Mouse (Mus musculus) embryo, embryonic 11 days (tissue): ENCODE measurements around the gene Sh3kbp1.

Source experiments
- DNase-seq: peaks from one replicate; pipeline ENCODE4 v3.0.0-alpha.2; 2015

Gene Sh3kbp1

DNA sequence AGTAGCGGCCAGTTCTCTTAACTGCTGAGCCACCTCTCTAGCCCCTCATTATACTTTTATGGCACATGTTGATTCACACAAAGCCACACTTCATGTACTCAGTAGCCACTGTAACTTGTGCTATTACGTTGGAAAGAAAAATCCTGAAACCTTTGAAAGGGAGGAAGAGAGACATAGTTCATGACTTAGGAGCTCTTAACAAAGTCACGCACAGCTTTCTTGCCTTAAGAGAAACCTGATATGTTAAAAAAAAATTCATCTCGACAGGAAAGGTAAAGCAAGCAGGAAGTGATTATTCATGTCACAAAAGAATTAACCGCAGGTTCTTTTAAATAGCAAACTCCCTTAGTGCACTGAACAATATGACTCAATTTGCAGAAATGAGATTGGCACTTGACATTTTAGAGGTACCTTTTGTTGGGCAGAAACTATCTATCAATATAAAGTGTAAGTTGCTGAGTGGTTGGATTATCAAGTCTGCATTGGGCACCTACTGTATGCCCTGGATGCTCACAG is 51.3 kb downstream of the Sh3kbp1 start:
- no peak for DNase-seq

DNA sequence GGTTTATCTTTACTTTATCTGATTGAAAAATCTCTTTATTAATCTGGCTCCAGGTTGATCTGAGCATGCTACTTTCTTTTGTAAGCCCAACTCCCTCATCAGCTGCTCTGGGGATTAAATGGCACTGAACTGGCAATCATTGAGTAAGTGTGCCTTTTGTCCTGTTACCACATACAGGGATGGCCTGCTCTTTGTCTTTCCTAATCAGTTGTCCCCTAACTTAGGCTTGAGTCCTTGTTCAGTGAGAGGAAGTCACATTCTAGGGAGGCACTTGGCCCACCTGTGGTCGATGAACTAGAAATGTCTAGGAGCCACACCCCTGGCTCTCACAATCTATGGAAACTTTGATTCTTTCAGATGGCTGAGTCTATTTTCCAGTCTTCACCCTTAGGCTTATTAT is 58.4 kb downstream of the Sh3kbp1 start:
- no peak for DNase-seq

DNA sequence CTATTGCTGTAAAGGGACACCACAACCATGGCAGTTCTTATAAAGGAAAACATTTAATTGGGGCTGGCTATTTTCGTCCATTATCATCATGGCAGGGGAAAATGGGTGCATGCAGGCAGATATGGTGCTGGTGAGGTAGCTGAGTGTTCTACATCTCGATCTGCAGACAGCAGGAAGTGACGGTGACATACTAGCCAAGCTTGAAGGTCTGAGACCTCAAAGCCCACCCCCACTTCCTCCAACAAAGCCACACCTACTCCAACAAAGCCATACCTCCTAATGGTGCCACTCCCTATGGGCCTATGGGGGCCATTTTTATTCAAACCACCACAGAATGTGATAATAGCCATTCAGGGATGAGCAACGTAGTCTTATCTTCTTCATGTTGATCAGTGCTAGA is 59.8 kb downstream of the Sh3kbp1 start:
- no peak for DNase-seq

DNA sequence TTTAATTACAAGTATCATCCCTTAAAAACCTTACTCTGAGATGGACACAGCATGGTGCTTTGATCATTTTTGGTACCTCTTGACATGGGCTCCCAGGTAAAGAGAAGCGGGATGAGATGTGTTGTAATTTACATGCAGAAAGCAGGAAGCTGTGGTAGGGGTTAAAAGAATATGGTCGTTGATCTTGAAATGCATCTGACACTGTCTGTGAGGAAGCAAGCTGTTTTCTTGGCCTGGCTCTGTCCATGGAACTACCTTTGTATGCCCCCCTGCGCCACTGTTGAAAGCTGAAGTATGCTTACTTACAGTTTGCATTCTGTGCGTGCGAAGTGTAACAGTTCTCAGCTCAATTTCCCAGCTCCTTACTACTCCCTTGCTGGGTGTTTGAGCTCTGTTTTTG is 61.6 kb downstream of the Sh3kbp1 start:
- no peak for DNase-seq

DNA sequence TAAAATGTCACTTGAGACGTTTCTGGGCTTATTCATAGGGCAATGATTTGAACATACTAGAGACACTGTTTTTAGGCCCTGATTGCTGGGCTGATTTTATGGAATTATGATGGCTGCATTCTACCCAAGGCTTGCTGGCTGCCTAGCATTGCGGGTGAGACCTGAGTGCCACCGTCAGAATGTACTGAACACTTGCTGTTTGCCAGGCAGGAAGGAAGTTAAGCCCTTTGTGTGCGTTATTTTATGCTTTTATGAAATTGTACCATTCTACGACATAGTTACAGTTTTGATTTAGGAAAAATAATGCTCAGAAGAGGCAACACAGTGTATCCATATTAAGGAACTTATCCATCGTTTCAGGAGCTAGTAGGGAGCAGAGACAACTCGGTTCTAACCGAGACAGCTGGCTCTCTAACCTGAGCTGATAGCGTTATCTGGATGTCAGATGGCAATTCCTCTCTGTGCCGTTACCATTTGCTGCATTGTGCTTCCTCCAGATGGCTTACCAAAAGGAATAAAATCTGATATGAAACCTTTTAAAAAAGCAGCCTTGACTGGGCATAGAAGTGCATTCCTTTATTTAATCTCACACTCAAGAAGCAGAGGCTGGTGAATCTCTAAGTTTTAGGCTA is 62.8 kb downstream of the Sh3kbp1 start:
- no peak for DNase-seq

DNA sequence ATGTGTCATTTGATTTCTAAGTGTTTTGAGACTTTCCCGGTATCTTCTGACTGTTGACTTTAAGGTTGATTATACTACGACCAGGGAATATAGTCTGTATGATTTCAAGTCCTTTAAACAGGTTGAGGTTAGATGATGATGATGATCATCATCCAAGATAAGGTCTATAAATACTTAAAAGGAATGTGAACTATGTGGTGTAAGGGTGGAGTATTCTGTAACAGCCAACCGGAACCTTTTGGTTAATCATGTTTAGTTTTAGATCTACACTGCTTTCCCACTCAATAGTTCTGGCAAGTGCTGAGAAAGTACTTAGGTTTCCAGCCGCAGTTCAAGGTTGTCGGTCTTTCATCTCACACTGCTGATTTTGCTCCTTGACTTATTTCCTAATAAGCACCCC is 66.1 kb downstream of the Sh3kbp1 start:
- DNase-seq, result no peak

DNA sequence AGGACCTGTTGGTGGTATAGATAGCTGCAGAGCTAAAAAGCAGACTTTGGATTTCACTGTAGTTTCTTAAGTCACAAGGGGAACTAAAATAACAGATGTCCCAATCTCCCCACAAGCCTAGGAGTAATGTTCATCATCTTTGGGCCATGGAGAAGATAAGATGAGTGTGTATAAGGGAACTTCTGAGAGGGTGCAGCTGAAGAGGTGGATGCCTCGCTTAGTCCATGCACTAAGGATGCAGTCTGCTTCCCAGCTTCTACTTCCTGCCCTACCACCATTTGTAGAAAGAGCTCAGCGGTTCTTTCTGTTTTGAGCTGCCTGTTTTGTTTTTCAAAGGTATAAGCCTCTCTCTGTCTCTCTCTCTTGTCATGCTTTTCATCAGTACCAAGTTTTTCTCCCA is 69.5 kb downstream of the Sh3kbp1 start:
- no peak for DNase-seq

DNA sequence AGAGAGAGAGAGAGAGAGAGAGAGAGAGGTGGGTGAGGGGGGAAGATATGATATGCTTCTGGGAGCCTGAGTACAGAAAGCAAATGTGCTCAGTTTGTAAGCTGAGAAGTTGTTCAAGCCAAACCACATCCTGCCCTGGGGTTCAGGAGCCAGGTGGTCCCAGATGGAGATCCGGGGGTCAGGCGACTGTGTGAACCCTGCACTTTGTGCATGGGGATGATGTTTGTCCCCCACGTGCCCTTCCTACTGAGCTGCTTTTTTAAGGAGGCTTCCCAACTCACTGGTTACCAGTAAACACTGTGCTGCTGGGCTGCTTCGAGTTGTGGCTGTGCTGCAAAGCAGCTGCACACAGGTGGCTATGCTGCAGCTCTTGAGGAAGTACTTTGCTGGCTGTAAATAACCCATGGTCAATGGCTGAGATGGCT is 70.0 kb downstream of the Sh3kbp1 start:
- peak; percentile 28 for DNase-seq

DNA sequence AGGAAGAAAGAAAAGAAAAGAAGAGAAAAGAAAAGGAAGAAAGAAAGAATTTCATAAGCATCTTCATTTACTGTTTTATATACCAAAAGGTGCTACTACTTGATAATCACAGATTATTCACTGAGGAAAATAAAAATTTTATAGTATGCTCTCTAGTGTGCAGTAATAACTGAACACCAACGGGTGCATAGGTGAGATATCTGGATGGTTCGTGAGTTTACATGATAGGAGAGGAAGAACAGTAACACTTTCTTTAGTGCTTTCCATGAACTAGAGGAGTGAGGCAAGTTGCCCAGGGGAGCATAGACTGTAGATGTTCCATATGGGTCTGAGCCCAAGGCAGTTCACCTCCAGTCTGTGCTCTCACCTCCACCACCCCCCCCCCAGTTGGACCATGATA is 75.8 kb downstream of the Sh3kbp1 start:
- DNase-seq, result no peak

DNA sequence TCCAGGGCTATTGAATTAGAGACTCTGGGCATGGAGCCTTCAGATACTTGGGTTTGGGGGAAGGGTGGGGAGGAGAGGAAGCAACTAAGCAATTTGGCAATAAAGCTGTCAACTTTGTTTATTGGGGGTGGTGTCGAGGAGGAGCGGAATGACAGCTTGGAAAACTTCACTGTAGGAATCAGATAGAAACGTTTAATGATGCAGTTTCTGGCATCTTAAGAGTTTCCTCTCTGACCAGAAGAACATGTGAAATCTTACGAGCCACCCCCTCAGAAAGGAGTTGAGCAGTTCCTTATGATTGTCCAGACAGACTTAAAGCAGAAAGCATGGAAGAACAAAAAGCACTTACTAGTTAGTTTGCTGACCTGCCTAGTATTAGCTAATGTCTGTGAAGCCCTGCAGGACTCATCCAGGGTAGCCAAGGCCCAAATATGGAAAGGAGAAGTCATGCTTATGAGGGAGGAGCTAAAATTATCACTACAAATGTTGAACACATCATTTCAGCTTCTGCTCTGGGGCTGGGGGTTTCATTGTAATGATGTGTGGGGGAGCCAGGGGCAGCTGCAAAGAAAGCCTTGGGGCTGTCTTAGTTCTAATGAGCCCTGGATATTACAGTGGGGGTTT is 77.4 kb downstream of the Sh3kbp1 start:
- peak; percentile 10 for DNase-seq

DNA sequence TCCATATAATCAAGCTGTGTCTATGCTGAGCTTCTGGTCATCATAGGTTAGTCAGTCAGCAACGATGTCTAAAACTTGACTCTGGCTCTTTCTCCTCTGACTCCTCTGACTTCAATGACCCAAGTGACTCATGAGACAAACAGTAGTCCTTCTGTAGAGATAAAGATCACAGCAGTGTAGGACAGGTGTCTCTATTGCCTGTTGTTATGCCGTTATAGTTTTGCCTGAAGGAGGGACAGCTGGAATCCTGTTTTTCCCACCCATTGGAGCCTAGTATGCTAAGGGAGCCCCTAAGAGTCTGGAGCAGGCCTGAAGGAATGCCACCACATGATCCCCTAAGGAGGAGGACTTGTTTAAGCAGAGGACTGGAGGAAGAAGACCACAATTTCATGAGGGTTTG is 78.3 kb downstream of the Sh3kbp1 start:
- no peak for DNase-seq

DNA sequence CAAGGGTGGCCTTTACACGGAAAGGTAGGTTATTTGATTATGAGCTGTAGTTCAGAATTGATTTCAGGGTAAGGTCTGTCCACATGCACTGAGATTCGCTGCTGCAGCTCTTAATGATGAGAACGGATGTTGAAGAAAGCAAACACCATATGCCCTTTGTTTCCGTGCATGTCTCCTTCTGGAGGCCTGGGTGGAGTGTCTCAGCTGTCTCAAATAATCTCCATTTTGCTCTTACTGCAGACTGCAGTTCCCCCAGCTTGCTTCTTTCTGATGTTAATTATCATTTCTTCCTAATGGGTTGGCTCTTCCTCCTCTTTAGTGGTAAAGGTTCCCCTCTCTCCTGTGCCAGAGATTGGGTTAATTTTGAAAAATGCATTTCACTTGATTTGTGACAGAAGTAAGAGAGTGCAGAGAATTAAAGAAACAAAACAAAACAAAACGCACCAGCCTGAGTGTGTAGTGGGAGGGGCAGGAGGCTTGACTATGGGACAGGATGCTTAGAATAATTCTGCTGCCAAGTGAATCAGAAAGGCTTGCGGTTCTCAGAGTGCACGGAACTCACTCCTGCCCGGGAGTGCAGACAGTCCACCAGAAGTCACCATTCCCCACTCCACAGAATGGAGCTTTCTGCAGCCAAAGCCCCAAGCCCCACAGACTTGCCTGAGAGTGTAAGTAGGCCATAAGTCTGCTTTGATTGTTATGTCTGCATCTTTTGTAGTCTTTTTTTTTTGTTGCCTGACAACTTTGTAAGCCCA is 81.2 kb downstream of the Sh3kbp1 start:
- DNase-seq, result peak; percentile 18

DNA sequence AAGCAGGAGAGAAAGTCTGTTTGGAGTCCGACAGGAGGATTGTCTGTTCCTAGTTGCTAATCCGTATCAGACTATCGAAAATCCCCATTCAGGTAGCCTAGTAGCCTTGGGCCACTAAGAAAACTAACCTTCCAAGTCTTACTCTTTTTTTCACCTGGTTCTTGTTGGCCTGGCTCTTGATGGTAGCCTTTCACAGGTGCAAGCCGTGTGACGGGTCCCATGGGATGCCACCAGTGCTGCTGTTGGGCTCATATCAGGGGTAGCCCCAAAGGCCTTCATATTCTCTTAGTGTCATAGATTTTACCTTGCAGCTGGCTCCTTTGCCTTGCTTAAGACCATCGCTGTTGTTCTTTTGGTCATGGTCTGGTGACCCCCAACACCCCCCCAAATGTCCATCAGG is 82.2 kb downstream of the Sh3kbp1 start:
- DNase-seq, result no peak

DNA sequence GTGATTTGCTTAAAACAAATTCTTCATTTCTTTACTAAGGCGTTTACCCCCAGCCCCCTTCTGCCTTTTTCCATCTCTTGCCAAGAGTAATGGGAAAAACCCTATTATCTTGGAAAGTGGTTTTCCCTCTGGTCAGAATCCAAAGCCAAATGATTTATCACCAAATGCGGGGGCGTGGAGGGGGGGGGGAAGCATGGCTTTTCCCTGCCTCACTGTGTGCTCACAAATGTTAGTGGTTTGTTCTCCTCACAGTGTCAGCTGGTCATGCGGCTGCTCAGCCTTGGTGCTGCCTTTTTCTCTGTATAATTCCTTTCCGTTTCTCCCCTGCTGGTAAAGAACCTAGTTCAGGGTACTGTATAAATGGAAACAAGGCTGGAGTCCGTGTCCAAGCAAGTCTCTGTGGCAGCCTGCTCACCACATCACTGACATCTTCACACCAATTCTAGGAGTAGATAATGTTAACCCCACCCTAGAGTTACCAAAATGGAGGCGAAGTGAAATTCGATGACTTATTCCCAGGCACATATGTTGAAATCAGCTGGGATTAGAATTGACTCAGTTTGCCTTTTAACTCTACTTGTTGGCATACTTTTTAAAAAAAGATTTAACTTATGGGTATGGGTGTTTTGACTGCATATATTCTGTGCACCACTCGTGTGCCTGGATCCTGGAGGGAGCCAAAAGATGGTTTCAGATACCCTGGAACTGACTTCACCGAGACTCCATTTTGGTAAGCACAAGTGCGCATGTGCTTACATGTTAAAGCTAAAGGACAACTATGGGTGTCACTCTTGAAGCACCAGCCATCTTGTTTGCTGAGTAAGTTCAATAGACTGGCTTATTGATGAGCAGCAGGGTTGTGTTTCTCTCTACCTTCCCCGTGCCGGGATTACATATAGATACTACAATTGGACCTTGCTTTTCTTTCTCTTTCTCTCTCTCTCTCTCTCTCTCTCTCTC is 84.3 kb downstream of the Sh3kbp1 start:
- DNase-seq, result no peak

DNA sequence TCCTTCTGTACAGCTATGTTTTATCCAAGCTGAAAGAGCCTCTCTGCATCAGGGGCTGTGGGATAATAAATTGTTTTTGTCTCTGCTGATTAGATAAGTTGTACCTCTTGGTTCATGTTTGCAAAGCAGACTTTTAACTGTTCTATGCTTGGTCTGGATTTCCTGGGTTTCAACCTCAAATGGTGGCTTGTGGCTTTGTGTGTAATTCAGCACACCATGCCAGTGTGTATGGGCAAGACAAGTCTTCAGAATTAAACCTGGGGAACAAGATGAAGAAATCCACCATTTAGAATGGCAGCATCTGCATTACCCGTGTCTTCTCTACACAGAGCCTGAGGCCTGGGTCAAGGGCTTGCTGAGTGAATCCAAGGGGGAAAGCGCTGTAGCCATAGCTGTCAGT is 86.1 kb downstream of the Sh3kbp1 start:
- no peak for DNase-seq

DNA sequence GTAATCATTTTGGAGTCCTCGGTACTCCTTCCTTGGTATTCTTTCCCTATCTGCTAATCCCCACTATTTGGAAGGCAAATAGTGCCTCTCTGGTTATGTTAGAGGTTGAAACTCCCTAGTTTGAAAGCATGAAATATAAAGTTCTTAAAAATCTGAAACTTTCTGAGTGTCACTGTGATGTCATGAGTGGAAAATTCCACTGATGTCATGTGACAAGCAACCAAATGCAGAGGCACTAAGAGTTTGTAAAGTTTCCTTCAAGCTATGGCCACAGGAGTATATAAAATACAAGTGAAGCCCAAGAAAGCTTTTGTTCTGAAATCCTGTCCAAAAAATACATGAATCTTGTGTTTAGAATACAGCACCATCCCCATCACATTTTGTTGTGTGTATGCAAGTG is 94.3 kb downstream of the Sh3kbp1 start:
- no peak for DNase-seq

DNA sequence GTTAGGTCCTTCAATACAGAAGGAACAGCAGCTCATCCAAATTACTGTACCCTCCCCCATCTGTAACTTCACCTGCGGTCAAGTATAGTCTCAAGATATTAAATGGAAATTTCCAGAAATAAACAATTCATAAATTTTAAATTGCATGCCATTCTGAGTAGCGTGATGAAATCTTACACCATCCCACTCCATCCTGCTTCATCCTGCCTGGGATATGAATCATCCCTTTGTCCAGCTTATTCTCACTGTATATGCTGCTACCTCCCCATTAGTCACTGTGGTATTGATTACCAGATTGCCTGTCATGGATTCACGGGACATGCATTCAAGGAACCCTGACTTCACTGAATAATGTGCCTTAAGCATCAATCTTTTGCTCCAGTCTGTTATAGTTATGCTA is 104.3 kb downstream of the Sh3kbp1 start:
- DNase-seq, result no peak

DNA sequence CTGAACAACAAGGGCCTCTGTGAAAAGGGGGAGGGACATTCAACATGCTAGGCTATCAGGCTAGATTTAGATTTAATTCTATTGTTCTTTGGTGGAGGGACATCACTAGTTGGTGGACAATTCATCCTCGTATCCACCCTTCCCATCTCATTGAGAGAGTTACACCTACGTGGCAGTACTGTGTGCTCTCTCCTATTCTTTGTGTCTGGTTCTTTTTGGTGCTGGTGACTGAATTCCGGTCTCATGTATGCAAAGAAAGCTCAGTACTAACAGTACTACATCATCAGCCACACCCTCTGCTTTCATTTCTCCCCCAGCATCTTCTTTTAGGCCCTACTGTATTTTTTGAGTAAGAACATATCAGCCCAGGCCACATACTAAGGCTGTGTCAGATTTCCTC is 105.8 kb downstream of the Sh3kbp1 start:
- DNase-seq, result no peak

DNA sequence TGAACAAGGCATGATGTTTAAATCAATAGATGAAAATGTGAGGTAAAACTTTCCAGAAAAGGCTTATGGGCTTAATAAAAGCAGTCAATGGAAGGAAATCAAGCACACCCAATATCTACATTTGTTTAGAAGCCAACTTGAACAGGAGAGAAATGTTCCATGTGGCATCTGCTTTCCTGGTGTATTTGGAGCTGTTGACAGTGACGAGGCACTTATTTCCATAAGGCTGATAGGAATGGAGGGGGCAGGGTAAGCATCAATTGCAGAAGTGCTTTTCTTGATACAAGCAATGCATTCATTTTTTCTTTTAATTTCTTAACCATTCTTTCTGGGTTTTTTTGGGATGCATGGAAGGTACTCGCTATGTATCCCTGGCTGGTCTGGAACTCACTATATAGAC is 106.9 kb downstream of the Sh3kbp1 start:
- no peak for DNase-seq

DNA sequence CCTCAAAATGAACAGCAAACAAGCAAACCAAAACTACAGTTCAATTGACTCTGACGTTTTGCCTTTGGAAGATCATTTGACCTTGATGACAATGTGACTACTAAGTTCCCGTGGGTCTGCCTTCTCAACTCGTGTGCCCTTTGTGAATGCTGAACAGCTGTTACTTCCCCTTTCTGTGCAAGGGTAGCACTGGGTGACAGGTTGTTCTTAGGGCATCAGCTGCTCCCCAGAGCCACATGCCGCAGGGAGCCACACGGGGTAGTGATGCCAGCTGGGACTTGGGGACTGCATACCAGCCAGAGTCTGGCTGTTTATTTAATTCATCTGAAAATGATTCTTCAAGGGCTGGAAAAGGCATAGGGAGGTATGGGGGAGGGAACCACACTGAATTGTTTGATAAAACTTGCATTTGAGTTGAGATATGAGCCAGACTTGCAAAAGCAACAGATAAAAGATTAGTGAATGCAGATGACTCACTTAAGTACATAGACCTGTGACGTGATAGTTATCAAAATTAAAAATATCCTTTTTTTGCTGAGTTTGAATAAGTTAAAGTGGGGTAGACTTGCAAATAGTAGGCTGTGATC is 108.5 kb downstream of the Sh3kbp1 start:
- no peak for DNase-seq

DNA sequence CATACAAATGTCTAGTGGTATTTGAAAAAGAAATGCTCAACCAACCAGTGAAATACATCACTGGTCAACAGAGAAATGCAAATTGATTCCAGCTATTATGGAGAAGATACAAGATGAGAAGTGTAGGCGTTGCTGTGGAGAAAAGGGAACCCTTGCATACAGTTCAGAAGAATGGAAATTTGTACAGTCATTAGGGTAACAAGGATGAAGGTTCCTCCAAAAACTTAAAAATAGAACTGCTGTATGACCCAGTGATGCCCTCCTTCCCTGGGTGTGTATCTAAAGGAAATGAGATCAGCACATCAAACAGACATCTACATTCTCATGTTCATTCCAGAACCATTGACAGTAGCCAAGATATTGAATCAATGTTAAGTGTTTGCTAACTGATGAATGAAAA is 110.3 kb downstream of the Sh3kbp1 start:
- no peak for DNase-seq

DNA sequence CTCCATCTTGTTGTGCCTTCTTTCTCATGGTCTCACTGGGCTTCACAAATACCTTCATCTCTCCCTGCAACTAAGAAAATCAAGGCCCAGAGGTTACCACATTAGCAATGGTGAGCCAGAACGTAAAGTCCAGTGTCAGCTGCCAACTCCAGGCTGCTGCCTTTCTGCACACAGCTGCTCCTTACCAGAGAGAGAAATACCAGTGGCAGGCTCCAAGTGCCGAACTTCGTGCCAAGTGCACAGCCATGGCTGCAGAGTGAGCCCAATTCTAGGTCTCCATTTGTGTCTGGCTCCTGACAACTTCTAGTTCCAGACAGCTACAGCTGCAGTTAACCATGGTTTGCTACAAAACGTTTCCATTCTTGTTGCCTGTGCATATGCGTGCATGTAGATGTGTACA is 117.0 kb downstream of the Sh3kbp1 start:
- no peak for DNase-seq

DNA sequence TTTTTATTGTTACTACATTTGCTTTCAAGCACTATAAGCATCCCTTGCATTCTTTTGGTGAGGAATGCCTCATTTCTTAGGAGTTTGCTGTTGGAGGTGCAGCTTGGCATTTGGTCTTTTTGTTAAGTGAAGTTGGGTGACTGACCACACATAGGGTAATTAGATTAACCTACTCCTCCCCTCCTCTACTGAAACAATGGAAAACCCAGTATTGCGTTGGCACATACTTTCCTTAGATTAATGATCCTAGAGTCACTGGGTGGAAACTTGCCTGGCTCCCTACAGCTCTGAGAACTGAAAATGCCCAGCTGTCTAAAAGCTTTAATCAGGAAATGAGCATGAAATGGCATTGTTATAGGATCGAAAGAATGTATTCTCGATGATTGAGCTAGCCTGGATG is 117.5 kb downstream of the Sh3kbp1 start:
- DNase-seq, result no peak
